Mouse (Mus musculus) left cerebral cortex, adult 18-20 months (tissue): ENCODE measurements around the gene Acaca. TPM values are rescaled to one million over a fixed set of nuclear protein-coding genes. Genes with fewer than 3 reads are reported as not detected.
"Not testable (repeated sequence)": the region's sequence is repeated elsewhere in the genome, so short reads cannot be mapped to it uniquely, and the experiment has no call there.

Experiments used
- DNase-seq, 2 experiments: peaks; one replicate each; pipeline ENCODE4 v3.0.0; 2021 to 2022; ENCODE audit warnings: low spot score in 2 of 2, mixed read lengths in 1 of 2
- total RNA-seq, 2 experiments: library from RNA; stranded (reverse); gene quantifications; 2 replicates each; pipeline ENCODE4 v1.2.3; 2021

The Acaca gene
- total RNA-seq, 2 experiments from 2014 or later, result 81.4 to 90.2 TPM

- no peak for DNase-seq
These were observed 176.8 kb downstream of the Acaca start for GRCm38 (mm10) chr11:84306158-84306742.

- DNase-seq, result no peak
These were observed 194.7 kb downstream of the Acaca start for GRCm38 (mm10) chr11:84324032-84324752.

- DNase-seq, result no peak
These were observed 197.6 kb downstream of the Acaca start for GRCm38 (mm10) chr11:84327086-84327485.

DNA sequence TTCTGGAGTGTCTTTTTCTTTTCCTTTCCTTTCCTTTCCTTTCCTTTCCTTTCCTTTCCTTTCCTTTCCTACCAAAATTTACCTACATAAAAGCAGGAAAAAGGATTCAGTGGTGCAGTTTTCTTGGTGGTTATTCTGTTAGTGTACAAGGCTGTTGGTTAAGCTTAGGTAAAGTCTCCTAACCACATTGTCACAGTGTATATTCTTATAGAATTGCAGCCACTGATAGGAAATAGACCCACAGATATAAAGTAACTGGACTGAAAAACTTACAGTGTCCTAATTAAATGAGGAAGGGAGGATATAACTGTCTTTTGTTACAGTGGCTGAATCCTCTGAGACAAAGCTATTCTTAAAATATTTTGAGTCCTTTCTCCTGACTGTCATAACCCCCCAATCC is 202.9 kb downstream of the Acaca start:
- no peak for DNase-seq

- DNase-seq, result no peak
These were observed 203.4 kb downstream of the Acaca start for GRCm38 (mm10) chr11:84332860-84333259.

DNA sequence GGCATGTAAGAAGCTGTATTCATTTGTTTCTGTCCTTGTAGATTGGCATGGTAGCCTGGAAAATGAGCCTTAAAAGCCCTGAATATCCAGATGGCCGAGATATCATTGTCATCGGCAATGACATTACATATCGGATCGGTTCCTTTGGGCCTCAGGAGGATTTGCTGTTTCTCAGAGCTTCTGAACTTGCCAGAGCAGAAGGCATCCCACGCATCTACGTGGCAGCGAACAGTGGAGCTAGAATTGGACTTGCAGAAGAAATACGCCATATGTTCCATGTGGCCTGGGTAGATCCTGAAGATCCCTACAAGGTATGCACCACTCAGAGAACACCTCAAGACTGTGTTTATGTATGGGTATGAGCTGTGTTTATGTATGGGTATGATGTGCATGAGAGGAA is 208.8 kb downstream of the Acaca start:
- DNase-seq, result not testable (repeated sequence)

GRCm38 (mm10) chr11:84340630-84341029 is 211.2 kb downstream of the Acaca start:
- DNase-seq, result no peak

- DNase-seq, result no peak
These were observed 215.2 kb downstream of the Acaca start for GRCm38 (mm10) chr11:84344522-84345236.

DNA sequence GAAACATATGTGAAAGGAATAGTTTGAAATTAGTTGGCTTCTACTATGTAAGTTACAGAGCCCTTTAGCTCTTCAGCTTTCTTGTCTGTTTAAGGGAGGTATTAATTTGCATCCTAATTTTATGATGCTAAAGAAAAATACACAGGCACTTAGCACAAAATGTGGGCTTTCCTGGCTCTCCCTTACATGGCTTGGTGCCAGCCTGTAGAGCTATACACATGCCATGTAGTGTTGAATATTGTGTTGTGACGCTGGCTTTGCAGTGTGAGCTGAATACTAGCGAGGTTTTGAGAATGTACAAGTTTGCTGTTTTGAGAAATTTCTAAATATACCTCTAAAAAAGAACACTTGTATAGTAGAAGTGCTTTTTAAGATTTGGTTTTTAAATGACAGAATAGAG is 218.3 kb downstream of the Acaca start:
- peak; percentile 22 to 28 for DNase-seq

GRCm38 (mm10) chr11:84348843-84349825 is 219.7 kb downstream of the Acaca start:
- no peak for DNase-seq

- DNase-seq, result no peak
These were observed 221.7 kb downstream of the Acaca start for GRCm38 (mm10) chr11:84351150-84351549.

GRCm38 (mm10) chr11:84353058-84353726 is 223.7 kb downstream of the Acaca start:
- DNase-seq, result no peak

- DNase-seq, result no peak
These were observed 227.8 kb downstream of the Acaca start for GRCm38 (mm10) chr11:84357304-84357703.

DNA sequence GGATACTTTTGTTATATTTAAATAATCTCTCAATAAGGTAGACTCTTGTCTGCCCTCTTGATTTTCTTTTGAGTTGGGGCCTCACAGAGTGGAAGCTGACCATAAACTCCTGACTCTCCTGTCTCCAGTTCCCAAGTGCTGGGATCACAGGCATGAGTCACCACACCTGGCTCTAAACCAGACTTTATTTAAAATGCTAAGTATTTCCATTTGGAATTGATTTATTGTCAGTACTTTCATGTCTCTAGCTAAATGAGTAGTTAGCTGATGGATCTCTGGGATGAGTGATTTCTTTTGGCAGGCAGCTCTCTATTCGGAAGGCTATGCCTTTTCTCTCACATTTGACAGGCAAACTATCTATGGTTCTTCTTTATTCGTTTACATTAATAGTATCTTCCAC is 228.3 kb downstream of the Acaca start:
- DNase-seq, result no peak

DNA sequence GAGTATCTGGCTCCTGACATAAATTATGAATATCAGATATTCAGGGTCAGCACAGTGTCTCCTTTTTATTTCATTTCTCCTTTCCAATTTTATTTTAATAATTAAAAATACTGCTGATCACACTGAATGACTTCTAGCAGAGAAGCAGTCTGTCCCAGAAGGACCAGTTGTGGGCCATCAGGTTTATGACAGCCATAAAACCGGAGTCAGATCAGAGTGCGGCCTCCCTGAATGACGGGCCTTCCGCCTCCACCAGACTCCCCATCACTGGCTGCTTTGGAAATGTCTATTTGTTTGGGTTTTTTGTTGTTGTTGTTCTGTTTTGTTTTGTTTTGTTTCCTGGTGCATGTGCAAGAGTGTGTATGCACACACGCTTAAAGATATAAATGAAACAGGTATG is 232.1 kb downstream of the Acaca start:
- no peak for DNase-seq

- DNase-seq, result no peak
These were observed 233.3 kb downstream of the Acaca start for GRCm38 (mm10) chr11:84362633-84363243.

DNA sequence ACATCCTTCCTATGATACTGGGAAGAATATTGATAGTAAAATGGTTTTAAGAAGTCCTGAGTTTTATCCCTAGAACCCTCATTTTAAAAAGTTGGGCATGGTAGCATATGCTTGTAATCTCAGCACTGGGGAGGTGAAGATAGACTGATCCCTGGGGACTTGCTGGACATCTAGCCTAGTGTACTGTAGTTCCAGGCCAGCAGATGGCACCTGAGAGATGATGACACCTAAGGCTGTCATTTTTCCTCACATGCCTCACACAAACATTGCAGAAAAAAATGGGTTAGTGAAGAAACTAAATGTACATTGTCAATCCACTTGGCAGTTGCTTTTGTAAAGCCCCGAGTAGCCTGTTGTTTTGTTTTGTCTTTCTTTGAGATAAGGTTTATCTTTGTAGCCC is 235.8 kb downstream of the Acaca start:
- no peak for DNase-seq

- no peak for DNase-seq
These were observed 239.4 kb downstream of the Acaca start for GRCm38 (mm10) chr11:84368902-84369301.

GRCm38 (mm10) chr11:84373122-84373521 is 243.7 kb downstream of the Acaca start:
- no peak for DNase-seq

DNA sequence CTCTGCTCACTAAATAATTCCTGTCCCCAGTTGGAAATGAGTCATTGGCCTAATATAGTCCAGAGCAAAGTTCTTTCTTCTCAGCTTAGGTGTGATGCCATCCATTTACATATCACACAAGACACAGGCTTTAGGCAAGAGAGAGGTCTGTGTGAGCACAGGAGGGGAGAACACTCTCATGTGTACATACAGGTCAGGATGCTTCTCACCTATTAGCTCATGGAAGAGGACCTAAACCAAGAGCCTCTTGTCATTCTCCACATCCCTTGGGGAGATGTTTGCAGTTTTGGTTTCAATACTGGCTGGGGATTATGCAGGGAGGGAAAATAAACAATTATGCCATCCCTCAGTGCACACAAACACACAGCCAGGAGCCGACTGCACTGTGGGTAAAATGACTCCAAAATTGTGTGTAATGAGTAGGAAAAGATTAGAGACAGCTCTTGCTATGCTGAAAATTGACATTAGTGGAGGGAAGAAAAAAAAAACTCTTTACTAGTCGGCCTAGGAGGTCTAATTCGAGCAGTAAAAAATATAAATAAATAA is 246.6 kb downstream of the Acaca start:
- no peak for DNase-seq
